Mouse (Mus musculus): Measurements from ENCODE around the gene Hoxb6.
A peak's percentile ranks its signal among the peaks of the same experiment; 100 is the strongest.

The Hoxb6 gene

DNA sequence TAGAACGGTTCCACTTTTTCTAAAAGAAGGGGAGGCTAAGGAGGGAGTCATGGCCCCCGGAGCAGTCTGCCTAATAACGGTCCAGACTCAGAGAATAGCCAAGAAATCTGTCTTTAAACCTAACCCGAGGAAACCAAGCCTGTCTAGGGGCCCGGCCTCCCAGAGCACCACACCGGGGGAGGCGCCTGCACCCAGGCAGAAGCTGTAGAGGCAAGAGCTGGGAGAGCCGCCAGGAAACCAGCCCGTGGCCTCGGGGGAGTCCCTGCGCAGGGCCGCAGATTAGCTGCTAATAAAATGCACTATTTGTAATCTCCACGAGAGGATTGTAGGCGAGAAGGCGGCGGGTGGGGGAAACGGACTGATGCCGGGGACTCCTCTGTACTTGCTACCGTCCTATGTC is 22.4 kb upstream of the Hoxb6 start:
- DNase-seq (ENCODE audit: low spot score): no peak

DNA sequence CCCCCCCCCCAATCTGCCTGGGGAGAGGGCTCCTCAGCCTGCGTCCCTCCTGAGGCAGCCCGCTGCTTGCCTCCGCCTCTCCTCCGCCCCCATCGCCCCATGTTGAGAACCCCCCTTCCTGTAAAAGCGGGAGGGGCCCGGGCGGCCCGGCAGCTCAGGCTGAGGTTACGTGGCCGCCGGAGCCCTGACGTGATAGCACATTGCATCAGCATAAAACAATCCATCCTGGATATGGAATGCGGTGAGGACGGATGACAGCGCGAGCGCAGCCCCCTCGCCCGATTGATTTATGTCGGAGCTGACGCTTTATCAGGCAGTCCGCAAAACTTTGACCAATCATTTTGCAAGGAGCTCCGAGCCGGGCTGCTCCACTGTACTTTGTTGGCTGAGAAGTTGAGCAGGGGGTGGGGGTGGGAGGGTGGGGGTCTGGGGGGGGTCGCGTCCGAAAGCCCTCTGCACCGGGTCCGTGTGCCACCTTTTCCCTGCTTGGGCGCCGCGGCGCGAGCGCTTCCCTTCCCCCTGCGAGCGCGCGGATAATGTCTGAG is 21.2 kb upstream of the Hoxb6 start, which contains the start of gene Hoxb9:
TSS of gene Hoxb9 (plus strand) at position 462 of the 545 bp plus-strand sequence.
- DNase-seq (ENCODE audit: low spot score): no peak

DNA sequence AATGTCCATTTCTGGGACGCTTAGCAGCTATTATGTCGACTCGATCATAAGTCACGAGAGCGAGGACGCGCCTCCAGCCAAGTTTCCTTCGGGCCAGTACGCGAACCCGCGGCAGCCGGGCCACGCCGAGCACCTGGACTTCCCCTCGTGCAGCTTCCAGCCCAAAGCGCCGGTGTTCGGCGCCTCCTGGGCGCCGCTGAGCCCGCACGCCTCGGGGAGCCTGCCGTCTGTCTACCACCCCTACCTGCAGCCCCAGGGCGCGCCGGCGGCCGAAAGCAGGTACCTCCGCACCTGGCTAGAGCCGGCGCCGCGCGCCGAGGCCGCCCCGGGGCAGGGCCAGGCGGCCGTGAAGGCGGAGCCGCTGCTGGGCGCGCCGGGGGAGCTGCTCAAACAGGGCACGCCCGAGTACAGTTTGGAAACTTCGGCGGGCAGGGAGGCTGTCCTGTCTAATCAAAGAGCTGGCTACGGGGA is 20.7 kb upstream of the Hoxb6 start:
- no peak for DNase-seq (ENCODE audit: low spot score)

DNA sequence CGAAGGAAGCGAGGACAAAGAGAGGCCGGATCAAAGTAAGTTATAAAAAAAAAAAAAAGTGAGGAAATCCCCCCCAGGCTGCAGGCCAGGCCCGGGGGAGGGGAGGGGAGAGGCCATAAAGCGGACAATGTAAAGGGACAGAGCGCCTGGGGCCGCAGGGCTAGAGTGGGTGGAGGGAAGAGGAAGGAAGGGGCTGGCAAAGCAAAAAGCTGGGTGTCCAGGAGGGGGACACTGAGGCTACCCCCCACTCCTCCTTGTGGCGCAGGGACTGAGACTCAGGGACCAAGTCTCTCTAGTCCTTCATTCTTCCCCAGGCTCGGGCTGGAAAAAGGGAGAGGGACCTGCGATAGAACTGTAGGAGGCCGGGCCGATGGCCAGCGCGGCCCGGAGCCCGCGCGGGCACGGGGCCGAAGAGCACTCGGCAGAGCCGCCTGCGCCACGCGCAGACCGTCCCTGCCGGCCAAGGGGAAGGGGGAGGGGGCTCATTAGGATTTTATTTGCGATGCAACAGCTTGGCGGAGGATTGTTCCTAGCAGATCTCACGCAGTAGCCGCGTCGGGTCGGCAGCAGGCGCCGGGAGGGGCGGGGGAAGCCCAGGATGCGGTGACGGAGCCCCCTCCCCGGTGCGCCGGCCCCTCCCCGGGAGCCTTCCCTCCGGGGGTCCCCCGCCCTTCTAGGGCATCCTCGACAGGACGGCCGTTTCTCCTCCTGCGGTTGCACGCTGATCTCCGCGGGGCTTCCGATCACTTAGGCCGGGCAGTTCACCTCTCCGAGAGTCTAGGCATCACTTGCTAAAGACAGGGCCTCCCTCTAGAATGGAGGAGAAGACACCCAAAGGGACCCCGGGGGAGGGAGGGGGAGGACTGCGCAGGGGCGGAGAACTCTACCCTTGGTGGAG is 20.0 kb upstream of the Hoxb6 start:
- DNase-seq (ENCODE audit: low spot score): no peak

DNA sequence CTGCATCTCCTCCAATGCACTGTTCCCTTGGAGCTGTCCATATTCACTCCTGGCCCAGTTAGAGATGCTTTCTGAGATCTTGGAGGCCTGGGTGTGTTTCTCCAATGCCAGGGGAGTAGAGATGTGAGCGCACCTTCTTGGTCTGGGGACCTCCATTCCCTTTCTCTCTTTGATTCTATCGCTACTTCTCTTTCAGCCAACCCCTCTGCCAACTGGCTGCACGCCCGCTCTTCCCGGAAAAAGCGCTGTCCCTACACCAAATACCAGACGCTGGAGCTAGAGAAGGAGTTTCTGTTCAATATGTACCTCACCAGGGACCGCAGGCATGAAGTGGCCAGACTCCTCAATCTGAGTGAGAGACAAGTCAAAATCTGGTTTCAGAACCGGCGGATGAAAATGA is 17.8 kb upstream of the Hoxb6 start:
- no peak for DNase-seq (ENCODE audit: low spot score)

DNA sequence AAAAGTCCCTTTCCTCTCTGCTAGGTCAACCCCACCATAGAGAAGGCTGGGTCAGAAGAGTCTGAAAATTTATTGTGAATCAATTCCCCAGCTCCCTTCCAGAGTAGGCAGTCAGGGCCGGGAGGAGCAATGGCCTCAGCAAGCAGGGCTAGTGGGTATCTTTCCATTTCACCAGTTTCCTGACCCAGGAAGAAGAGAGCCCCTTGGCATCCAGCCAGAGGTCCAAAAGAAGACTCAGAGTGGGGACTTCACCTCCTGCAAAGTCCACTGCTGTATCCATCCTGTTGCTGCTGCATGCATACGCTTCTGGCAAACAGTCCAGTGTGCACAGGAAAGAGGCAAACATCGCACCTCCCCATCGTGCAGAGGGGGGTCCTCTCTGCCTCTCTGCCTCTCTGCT is 16.4 kb upstream of the Hoxb6 start:
- no peak for DNase-seq (ENCODE audit: low spot score)

DNA sequence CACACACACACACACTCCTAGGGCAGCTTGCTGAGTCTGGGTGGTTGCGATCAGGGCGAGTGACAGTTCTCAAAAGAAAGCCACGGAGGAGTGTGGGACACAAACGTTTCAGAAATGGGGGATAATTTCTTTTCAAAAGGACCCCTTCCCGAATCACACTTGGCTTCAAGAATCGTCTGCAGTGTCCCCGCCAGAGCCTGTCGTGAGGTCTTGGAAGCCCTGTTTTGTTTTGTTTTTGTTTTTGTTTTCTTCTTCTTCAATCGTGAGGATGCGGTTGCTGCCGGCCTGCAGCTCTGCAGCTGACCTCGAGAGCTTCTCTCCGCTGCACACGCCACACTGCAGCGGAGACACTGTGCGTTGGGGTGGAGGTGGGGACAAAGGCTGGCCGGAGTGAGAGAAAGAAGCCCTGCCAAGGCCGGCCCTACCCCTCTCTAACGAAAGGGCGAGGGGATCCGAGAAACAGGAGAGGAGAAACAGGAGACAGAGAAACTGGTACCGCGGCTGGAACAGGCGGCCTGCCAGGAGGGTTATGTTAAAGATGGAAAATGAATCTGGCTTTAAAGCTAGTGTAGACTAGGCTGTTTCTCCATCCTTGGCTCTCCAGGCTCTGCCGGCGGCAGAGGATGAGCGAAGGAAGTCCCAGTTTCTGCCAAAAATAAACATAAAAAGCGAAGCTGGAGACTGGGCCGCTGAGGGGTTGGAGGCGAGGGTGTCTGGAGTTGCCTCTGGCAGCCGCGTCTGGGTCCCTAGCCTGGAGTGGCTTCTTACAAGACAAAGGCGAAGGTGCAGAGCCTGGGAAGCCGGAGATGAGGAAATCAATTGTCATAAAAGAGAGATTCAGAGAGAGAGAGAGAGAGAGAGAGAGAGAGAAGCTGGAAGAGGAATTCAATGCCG is 14.9 kb upstream of the Hoxb6 start:
- no peak for DNase-seq (ENCODE audit: low spot score)

DNA sequence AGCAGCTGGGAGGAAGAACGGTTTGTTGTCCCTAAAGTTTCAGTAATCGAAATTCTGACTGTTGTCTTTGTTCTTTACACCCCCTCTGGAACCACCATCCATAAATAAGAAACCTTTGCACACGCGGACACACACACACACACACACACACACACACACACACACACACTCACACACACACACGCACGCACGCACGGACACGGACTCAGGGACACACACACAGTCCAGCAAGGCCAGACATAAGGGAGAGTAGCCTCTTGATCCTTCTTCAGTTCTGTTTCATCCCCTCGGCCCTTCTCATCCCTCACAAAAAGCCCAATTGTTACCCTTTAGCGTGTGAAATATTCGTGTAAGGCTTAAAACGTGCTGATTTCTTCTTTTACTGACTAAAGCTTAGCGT is 14.0 kb upstream of the Hoxb6 start:
- no peak for DNase-seq (ENCODE audit: low spot score)

DNA sequence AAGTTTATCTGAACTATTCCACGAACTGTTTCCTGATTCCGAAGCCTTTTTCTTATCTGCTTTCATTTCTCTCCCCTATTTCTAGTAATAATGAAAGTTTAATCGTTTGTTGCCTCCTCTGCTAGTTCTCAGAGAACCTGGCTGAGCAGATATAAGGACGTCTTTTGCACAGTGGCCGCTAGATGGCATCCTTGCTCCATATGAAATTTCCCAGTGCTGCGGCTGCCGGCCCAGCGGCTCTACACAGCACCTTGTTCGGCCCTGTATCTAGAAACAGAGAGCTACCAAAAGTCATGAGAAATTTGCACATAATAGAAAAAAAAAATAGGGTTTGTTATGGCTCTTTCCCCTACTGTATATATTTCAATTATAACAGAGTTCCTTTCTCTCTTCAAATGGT is 13.5 kb upstream of the Hoxb6 start:
- peak; percentile 85 for DNase-seq (ENCODE audit: low spot score)

DNA sequence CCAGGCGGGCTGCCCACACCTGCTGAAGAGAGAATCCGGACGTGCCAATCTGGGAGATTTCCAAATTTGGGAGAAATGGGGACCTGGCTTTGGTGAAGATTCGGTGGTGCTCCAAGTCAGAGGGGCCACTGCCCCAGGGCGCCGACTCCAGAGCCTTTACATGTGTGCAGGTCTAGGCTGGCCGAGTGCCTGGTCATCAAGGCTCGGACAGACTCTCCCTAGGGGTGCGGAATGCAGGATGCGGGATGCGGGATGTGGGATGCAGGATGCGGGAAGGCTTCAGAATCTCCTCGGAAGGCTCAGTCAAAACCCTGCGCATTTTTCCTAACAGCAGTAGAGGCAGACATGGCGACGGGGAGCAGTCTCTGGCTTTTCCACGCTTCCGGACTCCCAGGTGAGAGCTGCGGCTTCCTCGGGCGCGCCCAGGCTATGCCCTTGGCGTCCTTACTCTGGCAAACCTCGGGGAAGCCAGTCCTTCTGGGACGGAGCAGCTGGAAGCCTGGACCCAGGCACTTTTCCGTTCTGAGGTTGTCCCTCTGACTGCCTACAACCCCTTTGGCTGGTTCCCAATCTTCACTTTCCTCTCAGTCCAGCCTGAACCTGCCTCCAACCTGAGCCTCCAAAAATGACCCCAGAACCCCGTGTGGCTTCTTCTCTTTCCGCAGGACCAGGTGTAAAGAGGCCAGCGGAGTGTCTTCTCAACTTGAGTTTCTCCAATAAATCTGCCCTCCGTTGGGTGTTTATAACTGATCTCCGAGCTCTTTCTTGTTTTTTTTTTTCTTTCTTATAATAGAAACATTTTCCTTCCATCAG is 12.6 kb upstream of the Hoxb6 start:
- DNase-seq (ENCODE audit: low spot score): no peak

DNA sequence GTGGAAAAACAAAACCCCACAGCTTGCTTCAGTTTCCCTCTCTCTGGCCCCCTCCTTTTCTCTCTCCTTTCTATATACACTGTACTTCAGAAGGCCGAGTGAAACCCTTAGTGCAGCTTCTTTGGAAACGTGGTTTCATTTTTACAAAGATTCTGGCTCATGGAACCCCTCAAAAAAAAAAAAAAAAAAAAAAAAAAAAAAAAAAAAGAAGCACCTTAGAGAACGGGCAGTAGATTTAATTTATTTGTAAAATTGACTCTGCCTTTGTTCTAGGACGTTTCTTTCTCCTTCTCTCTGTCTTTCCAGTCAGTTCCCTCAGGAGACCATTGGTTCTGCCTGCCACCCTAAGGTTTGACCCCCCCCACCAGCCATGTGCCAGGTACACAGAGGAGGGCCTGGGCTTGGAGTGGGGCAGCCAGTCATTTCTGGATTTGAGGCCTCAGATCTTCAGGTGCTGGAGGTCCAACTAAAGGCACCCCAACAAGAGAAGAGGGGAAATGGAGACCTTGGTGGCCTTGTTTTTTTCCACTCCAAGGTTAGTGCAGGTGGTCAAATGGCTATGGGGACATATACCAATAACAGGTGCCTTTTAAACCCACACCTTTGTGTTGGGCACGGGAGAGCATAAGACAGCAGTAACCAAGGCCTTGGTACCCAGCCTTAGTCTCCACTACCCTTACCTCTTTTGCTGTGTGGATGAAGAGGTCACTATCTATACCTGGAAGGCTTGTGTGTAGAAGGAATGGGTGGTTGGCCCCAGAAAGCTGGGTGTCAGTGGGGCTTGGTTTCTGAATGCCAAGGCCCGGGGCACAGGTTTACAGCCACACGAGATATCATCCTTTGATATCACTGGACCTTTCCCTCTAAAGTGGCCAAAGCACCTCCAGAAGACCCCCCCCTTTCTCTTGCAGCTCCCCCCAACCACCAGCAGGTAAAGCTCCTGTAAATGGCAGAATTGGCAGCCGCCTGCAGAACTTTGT is 11.6 kb upstream of the Hoxb6 start:
- no peak for DNase-seq (ENCODE audit: low spot score)

DNA sequence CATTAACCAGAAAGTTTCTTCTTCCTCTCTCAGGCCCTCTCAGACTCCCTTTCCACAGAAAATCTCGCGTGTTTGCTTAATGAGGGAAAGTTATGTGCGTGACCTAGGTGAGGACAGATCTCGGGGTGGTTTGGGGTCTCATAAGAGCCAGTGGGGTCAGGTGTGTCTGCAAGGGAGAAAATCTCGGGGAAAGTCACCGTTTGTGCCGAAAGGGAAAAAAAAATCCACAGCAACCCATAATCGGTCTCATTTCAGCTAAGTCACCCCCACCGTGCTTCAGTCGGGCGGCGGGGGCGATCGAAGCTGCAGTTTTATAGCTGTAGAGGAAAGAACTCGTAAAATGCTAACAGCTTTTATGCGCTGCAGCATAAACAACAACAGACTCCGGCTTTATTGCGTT is 10.9 kb upstream of the Hoxb6 start:
- no peak for DNase-seq (ENCODE audit: low spot score)

DNA sequence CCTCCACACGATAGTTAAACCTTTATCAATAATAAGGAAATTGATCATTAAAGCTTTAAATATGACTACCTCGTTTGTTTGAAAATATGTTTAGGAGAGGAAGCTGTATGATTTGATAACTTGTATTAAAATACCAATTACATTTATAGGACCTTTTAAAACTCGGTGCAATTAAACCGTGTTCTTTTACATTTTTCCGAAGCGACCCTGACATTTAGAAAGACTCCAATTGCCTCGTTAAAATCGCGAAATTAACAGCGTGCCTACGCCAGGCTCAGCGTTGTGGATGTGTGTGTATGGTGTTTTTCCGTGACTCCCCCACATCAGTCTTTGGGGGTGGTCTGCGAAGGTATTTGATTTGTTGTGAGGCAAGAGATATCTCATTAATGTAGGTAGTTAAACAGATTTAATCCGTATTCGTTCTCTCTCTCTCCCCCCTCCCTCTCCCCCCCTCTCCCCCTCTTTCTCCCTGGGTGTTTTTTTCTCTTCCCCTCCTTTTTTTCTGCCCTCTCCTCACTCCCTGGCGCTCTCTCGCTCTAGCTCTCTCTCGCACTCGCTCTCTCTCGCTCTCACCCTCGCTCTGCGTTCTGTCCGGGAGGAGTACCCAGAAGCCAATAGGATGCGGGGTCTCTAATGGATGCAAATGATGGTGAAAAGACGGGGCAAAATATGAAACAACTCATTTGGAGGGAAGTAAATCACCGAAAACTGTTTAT is 10.3 kb upstream of the Hoxb6 start, which contains the start of gene Hoxb8:
TSS of gene Hoxb8 (plus strand) at position 51 of the 716 bp plus-strand sequence.
- no peak for DNase-seq (ENCODE audit: low spot score)

DNA sequence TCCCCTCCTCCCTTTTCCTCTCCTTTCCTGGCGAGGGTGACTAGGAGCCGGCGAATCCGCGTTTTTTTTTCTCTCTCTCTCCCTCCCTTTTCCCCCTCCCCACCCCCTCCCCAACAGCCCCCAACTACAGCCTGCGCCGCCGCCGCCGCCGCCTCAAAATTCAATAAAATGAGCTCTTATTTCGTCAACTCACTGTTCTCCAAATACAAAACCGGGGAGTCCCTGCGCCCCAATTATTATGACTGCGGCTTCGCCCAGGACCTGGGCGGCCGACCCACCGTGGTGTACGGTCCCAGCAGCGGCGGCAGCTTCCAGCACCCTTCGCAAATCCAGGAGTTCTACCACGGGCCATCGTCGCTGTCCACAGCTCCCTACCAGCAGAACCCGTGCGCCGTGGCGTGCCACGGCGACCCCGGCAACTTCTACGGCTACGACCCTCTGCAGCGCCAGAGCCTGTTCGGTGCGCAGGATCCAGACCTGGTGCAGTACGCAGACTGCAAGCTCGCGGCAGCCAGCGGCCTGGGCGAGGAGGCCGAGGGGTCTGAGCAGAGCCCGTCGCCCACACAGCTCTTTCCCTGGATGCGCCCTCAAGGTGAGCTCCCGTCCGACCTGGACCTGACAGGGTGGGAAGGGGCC is 9.4 kb upstream of the Hoxb6 start:
- no peak for DNase-seq (ENCODE audit: low spot score)

DNA sequence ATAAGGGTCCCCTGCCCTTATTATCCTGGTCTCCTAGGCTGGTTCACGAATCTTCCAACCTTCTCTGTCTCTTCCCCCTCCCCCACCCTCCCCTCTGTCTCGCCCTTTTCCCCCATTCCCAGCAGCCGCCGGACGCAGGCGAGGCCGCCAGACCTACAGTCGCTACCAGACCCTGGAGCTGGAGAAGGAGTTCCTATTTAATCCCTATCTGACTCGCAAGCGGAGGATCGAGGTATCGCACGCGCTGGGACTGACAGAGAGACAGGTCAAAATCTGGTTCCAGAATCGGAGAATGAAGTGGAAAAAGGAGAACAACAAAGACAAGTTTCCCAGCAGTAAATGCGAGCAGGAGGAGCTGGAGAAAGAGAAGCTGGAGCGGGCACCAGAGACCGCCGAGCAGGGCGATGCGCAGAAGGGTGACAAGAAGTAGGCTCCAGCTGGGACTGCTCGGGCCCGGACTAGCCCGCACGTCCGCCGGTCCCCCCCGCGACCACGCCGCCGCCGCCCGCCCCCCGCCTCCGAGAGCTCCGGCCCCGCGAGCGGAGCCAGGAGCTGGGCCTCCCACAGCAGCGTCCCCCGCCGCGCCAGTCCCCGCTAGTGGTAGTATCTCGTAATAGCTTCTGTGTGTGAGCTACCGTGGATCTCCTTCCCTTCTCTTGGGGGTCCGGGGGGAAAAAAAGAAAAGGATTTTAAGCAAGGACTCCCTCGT is 8.1 kb upstream of the Hoxb6 start:
- DNase-seq (ENCODE audit: low spot score): no peak

DNA sequence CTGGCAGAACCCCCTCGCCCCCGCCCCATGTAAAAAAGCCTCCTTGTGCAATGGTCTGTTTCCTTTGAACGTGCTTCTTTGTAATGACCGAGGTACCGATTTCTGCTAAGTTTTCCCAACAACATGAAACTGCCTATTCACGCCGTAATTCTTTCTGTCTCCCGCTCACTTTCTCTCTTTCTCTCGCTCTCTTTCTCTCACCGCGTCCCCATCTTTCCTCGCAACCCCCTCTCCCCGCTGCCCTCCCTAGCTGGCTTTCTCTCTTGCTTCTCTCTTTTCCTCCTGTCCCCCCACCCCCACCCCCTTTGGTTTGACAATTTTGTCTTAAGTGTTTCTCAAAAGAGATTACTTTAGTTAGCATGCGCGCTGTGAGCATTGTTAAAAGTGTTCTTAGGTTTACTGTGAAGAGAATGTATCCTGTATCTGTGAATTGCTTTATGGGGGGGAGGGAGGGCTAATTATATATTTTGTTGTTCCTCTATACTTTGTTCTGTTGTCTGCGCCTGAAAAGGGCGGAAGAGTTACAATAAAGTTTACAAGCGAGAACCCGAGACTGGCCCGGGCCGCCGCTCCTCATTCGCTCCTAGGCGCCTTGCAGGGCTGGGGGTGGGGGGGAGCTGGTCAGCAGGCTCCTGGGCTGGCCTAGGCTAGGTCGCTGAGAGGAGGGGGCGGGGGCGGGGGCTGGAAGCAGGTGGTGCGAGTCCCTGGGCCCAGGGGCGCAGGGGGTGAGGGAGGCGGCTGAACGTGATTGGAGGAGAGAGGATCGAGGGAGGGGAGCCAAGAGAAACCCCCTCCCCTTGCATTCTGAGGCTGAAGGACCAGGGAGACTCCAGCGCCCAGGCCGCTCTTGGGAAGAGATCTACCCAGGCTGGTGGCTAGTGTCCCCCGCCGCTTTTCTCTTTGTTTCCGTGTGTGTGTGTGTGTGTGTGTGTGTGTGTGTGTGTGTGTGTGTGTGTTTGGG is 7.2 kb upstream of the Hoxb6 start:
- DNase-seq (ENCODE audit: low spot score): no peak

Data from lung, postnatal 25 days (tissue).